Mouse (Mus musculus) central nervous system, embryonic 11.5 days (tissue): ENCODE measurements around the gene Olfr957. TPM values are rescaled to one million over a fixed set of nuclear protein-coding genes. Genes with fewer than 3 reads are reported as not detected.

ENCODE experiments used
- polyA plus RNA-seq: library from polyadenylated mRNA; depleted of rRNA; stranded (reverse); fragments of >200 nt; gene quantifications from 2 replicates; pipeline ENCODE4 v1.2.3, GENCODE M21; 2012; rRNA removed

Gene Olfr957
- not detected in 2 replicates for polyA plus RNA-seq

DNA sequence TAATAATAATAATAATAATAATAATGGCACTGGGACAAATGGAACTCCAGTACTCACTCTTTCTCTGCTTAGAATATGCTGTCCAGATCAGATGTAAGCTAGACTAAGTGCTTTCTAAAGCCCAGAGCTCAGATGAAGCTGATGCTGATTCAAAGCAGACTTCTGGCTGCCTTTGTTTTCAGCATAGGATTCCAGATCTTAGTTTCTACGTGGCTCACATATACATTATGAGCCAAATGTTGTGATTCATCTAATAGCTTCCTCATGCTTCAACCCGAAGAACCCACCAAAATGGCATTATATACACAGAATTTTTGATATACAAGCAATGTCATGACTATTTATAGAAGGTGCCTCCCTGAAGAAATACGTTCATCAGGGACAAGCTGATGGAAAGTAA lies at the start of gene Olfr957:
TSS of gene Olfr957 (minus strand) at position 279 of the 400 bp plus-strand sequence.

DNA sequence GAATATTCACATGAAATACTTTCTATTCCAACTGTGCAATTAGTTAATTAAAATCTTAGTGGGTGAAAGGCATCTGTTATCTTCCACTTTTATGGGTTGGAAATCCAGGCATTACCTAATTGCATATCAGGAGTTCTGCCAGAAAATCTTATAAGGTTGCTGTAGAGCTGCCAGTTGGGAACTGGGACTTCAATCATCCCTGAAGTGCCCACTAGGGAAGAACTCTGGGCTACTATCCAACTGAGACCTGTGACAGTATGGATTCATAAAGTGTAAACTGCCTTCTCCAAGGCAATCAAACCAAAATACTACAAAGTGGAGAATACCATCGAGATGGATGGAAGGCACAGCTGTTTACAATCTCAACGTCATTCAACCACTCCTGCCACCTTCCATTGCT lies 38.3 kb upstream of the Olfr957 start, which contains the start of gene Olfr958:
TSS of gene Olfr958 (minus strand) at position 109 of the 400 bp plus-strand sequence.

DNA sequence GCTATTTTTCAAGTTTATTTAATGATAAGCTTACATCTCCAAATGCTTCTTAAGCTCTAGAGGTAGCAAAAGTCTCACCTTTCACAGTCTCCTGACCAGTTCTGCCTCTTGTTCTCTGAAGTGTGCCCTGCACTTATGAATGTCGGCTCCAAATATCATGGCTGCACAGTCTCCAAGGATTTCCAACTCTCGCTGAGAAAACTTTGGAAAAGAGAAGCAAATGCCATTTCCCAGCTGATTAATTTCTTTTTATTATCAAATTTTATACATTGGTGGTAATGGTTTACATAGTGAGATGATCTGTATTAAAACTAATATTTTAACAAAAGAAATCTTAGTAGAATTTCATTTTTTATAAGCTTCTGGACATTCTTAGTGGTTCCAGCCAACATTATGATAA lies 21.7 kb downstream of the Olfr957 start, which contains the start of gene Olfr44:
TSS of gene Olfr44 (minus strand) at position 101 of the 400 bp plus-strand sequence.

DNA sequence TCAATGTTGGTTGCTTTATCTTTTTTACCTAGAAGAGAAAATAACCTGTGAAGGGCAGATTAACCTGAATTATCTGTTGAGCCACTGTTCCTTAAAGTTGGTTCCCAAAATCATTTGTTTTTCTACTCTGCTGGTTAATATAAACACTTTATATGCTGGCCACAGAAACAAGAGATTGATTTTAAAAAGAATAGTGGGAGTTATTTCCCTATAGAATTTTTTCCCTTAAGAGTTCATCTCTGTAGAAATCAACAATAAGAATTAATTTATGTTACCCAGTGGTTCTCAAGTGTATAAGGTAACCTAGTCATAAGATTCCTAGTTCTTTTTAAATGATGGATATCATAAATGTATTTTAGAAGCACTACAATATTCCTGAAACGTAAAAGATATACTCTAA lies 43.8 kb downstream of the Olfr957 start, which contains the start of gene Olfr955:
TSS of gene Olfr955 (minus strand) at position 101 of the 400 bp plus-strand sequence.

Other genes with a start within 250 kb of the Olfr957 start
- not detected in 2 replicates for gene Olfr945, start 239.0 kb downstream of the Olfr957 start, polyA plus RNA-seq
- gene Olfr948, start 189.8 kb downstream of the Olfr957 start, polyA plus RNA-seq = not detected in 2 replicates
- not detected in 2 replicates for gene Olfr951, start 128.4 kb downstream of the Olfr957 start, polyA plus RNA-seq
- not detected in 2 replicates for gene Olfr952, start 88.7 kb downstream of the Olfr957 start, polyA plus RNA-seq
- not detected in 2 replicates for gene Olfr954, start 59.1 kb downstream of the Olfr957 start, polyA plus RNA-seq
- gene Olfr955, start 43.9 kb downstream of the Olfr957 start, polyA plus RNA-seq = not detected in 2 replicates
- not detected in 2 replicates for gene Olfr44, start 21.8 kb downstream of the Olfr957 start, polyA plus RNA-seq
- gene Olfr958, start 38.2 kb upstream of the Olfr957 start, polyA plus RNA-seq = not detected in 2 replicates
- gene Olfr959, start 59.8 kb upstream of the Olfr957 start, polyA plus RNA-seq = not detected in 2 replicates
- 13.6 and 24.2 TPM in 2 replicates for gene AW551984, start 88.6 kb upstream of the Olfr957 start, polyA plus RNA-seq
- 0.04 TPM in 1 of 2 replicates, not detected in the other for gene Olfr148, start 94.8 kb upstream of the Olfr957 start, polyA plus RNA-seq
- 0.07 TPM in 1 of 2 replicates, not detected in the other for gene Olfr960, start 105.6 kb upstream of the Olfr957 start, polyA plus RNA-seq
- gene Olfr961, start 129.3 kb upstream of the Olfr957 start, polyA plus RNA-seq = not detected in 2 replicates
- not detected in 2 replicates for gene Olfr963, start 151.4 kb upstream of the Olfr957 start, polyA plus RNA-seq
- not detected in 2 replicates for gene Olfr149, start 191.3 kb upstream of the Olfr957 start, polyA plus RNA-seq
- gene Olfr965, start 195.5 kb upstream of the Olfr957 start, polyA plus RNA-seq = not detected in 2 replicates
- gene Olfr150, start 215.2 kb upstream of the Olfr957 start, polyA plus RNA-seq = not detected in 2 replicates
- not detected in 2 replicates for gene Olfr967, start 230.4 kb upstream of the Olfr957 start, polyA plus RNA-seq